Mouse (Mus musculus) heart, postnatal 0 days (tissue): ENCODE results near the gene Plekhg2. TPM values are rescaled to one million over a fixed set of nuclear protein-coding genes. Genes with fewer than 3 reads are reported as not detected.
"Not testable (repeated sequence)": the region's sequence is repeated elsewhere in the genome, so short reads cannot be mapped to it uniquely, and the experiment has no call there.

ENCODE experiments used
- ATAC-seq: fragments of 200-750 bp; cut with Nextera tagmentation; 2 replicates; pipeline ENCODE4 v1.8.0; 2017; ENCODE audit warnings: low read depth, moderate number of reproducible peaks, moderate library complexity; ENCODE audit not compliant: insufficient read depth
- DNase-seq: peaks from one replicate; pipeline ENCODE4 v3.0.0-alpha.2; 2016; ENCODE audit warnings: low spot score
- H3K27ac ChIP-seq: fragments of 300-500 bp; sonication (generic); 2 replicates; pipeline ENCODE4 v1.5.1; 2014; ENCODE audit warnings: low read depth, mild to moderate bottlenecking
- H3K27me3 ChIP-seq: fragments of 300-500 bp; sonication (generic); 2 replicates; pipeline ENCODE4 v1.6.1; 2014; ENCODE audit warnings: low read length, mixed read lengths; ENCODE audit not compliant: control insufficient read depth, insufficient read depth
- H3K36me3 ChIP-seq: fragments of 300-500 bp; sonication (generic); replicated peaks from 2 replicates; pipeline ENCODE4 v1.6.1; 2014; ENCODE audit warnings: low read length, mixed read lengths; ENCODE audit not compliant: control insufficient read depth, insufficient read depth
- H3K4me1 ChIP-seq: fragments of 300-500 bp; sonication (generic); 2 replicates; pipeline ENCODE4 v1.6.1; 2014; ENCODE audit warnings: antibody characterized with exemption; ENCODE audit not compliant: control insufficient read depth, insufficient read depth
- H3K4me2 ChIP-seq: fragments of 300-500 bp; sonication (generic); 2 replicates; pipeline ENCODE4 v1.6.1; 2014; ENCODE audit warnings: low read depth, mild to moderate bottlenecking, low read length, moderate library complexity
- H3K4me3 ChIP-seq: fragments of 300-500 bp; sonication (generic); 2 replicates; pipeline ENCODE4 v1.5.1; 2014; ENCODE audit warnings: low read depth, low read length
- H3K9ac ChIP-seq: fragments of 300-500 bp; sonication (generic); replicated peaks from 2 replicates; pipeline ENCODE4 v1.6.1; 2014; ENCODE audit warnings: low read depth, low read length, mixed read lengths
- H3K9me3 ChIP-seq: fragments of 300-500 bp; sonication (generic); replicated peaks from 2 replicates; pipeline ENCODE4 v1.6.1; 2016; ENCODE audit warnings: low read length; ENCODE audit not compliant: control insufficient read depth
- CTCF ChIP-seq: IDR thresholded peaks from 2 replicates; pipeline ENCODE4 v1.5.1; 2016; ENCODE audit warnings: antibody characterized with exemption, control low read depth, low read depth
- EP300 ChIP-seq: IDR thresholded peaks from 2 replicates; pipeline ENCODE4 v1.6.1; 2016; ENCODE audit warnings: antibody characterized with exemption, low read depth
- WGBS: fragments of 180-500 bp; shearing (Covaris S2); extraction: QIAGEN DNeasy Blood & Tissue Kit; methylation state at CpG from one replicate; pipeline ENCODE4 v1.1.7; 2014; 5-methylcytosine and 5-hydroxymethylcytosine counted together
- polyA plus RNA-seq: library from polyadenylated mRNA; unstranded; fragments of >200 nt; fragmentation: Nextera tagmentation; extraction: Ambion mirVana; gene quantifications from 2 replicates; pipeline ENCODE4 v1.2.1, GENCODE M21; 2015
- total RNA-seq: library from RNA; depleted of rRNA; stranded (reverse); fragments of >200 nt; gene quantifications from 2 replicates; pipeline ENCODE4 v1.2.3, GENCODE M21; 2014; ENCODE audit warnings: low replicate concordance

The Plekhg2 gene
- total and polyA plus RNA-seq, 2 experiments from 2014 or later, result 13.7 to 41.7 TPM

DNA sequence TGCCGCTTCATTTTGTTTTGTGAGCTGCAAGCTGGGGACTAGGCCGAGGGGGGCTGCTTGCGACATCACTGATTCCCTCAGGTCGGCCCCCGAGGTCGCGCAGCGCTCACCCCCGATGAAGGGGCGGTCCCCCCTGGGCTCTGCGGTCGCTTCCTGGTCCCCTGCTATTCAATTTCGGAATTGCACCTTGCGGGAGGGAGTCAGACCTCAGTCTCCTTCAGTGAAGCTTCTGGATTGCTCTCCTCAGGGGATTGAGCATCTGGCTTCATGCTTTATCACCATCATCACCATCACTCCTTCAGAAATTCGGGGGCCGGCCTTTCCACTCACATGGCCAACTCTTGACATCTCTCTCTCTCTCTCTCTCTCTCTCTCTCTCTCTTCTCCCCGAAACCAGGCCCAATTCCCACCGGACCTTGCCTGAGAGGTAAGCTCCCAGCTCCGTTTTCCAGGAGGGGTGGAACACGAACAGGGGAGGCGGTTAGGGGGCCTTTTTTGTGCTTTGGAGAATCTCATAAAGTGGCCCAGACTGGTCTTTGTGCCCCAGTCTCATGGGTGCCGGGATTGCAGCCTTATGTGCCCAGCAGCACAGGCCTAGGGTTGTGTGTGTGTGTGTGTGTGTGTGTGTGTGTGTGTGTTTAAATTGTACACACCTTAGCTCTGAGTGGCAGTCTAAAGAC, 21.0 kb upstream of the Plekhg2 start:
- no peak for TF ChIP-seq EP300
- no peak for TF ChIP-seq CTCF
- H3K9me3 ChIP-seq, result no peaks in the 10 kb centered on the region
- H3K27ac ChIP-seq, result peak overlapping the region; percentile 79
- WGBS, result 3% methylated on average over 22 of the region's 22 CpGs
- peaks cover 56% of the 10 kb centered on the region for H3K36me3 ChIP-seq
- peaks cover 12% of the 10 kb centered on the region for H3K4me1 ChIP-seq
- no peaks in the 10 kb centered on the region for H3K27me3 ChIP-seq
- ATAC-seq (no peak), DNase-seq (no peak)
- peak overlapping the region; percentile 80 for H3K4me3 ChIP-seq
- peak overlapping the region; percentile 84 for H3K4me2 ChIP-seq
- peak overlapping the region; percentile 77 for H3K9ac ChIP-seq

GRCm38 (mm10) chr7:28392429-28393271, 20.3 kb upstream of the Plekhg2 start, which contains the start of the genes Med29 and Paf1:
Gene Med29, minus strand, starts transcription at chr7:28392708.
Gene Paf1, plus strand, starts transcription at chr7:28392951.
- peak; percentile 97 for ATAC-seq
- H3K4me1 ChIP-seq, result peaks cover 12% of the 10 kb centered on the region
- H3K36me3 ChIP-seq, result peaks cover 52% of the 10 kb centered on the region

DNA sequence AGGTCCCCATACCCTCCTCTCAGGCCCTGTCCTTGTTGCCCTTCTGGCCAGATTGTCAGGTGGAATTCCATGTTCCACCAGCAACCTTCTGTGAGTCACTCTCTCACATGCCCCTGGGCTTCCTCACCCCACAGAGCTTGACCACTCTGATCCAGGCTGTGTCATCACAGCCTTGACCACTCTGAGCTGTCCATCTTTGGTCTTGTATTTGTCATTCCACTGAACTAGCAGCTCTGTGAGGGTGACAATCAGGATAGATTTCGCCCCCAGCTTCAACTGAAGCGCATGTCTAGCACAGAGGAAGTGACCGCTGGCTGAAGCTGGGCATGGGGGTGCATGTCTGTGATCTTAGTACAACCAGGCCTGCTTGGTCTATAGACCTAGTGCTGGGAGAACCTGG, 17.9 kb upstream of the Plekhg2 start:
- Histone ChIP-seq H3K9ac (no peak overlapping the region), H3K36me3 (peaks cover 43% of the 10 kb centered on the region), H3K27me3 (no peaks in the 10 kb centered on the region), H3K4me2 (no peak overlapping the region), H3K4me3 (no peak overlapping the region), H3K27ac (no peak overlapping the region), H3K9me3 (no peaks in the 10 kb centered on the region), H3K4me1 (peaks cover 12% of the 10 kb centered on the region)
- DNase-seq (no peak), ATAC-seq (no peak)
- TF ChIP-seq CTCF, result no peak
- TF ChIP-seq EP300, result no peak
- WGBS, result 95% methylated on average over 3 of the region's 3 CpGs

More at GRCm38 (mm10) chr7:28392429-28393271, 20.3 kb upstream of the Plekhg2 start, which contains the start of the genes Med29 and Paf1:
- Histone ChIP-seq H3K4me2 (peak within 1 kb of the TSS; percentile 91), H3K27me3 (no peaks in the 10 kb centered on the region), H3K9ac (peak within 1 kb of the TSS; percentile 87), H3K27ac (peak within 1 kb of the TSS; percentile 79), H3K4me3 (peak within 1 kb of the TSS; percentile 80), H3K9me3 (no peaks in the 10 kb centered on the region)
- peak; percentile 99 for DNase-seq
- TF ChIP-seq EP300, result no peak
- TF ChIP-seq CTCF, result no peak
- WGBS, result under 1% methylated on average over 58 of the region's 58 CpGs

DNA sequence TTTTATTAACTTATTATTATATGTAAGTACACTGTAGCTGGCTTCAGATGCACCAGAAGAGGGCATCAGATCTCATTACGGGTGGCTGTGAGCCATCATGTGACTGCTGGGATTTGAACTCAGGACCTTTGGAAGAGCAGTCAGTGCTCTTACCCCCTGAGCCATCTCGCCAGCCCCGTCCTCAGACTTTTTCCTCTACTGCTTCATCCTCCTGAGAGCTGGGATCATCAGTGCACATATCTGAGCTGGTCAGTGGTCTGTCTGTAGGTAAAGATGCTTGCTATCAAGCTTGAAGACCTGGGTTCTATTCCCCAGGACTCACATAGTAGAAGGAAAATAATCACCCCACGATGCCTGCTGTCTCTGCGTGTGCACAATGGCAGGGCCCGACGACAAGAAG, 15.0 kb upstream of the Plekhg2 start:
- not testable (repeated sequence) for DNase-seq, H3K9me3 ChIP-seq, H3K27me3 ChIP-seq, H3K4me2 ChIP-seq, H3K9ac ChIP-seq, H3K4me3 ChIP-seq, H3K27ac ChIP-seq, ATAC-seq
- H3K4me1 ChIP-seq, result peaks cover 22% of the 10 kb centered on the region
- peaks cover 44% of the 10 kb centered on the region for H3K36me3 ChIP-seq
- 86% methylated on average over 7 of the region's 7 CpGs for WGBS

GRCm38 (mm10) chr7:28386877-28387276, 14.5 kb upstream of the Plekhg2 start:
- H3K27ac ChIP-seq, result not testable (repeated sequence)

More at GRCm38 (mm10) chr7:28386877-28387276, 14.5 kb upstream of the Plekhg2 start:
- H3K4me2 ChIP-seq, H3K27me3 ChIP-seq, ATAC-seq, DNase-seq, H3K9me3 ChIP-seq, H3K4me3 ChIP-seq, H3K9ac ChIP-seq: not testable (repeated sequence)
- WGBS, result 77% methylated on average over 5 of the region's 6 CpGs
- H3K36me3 ChIP-seq, result peaks cover 44% of the 10 kb centered on the region
- H3K4me1 ChIP-seq, result peaks cover 22% of the 10 kb centered on the region
